Comparison of ENCODE assay signal across 9 mouse cellular contexts in genomic region chr8:70869199-70869571, GRCm38 (mm10). TPM values are rescaled to one million over a fixed set of nuclear protein-coding genes. Genes with fewer than 3 reads are reported as not detected.
DNase-seq lines count a peak whose midpoint lies in the region; ATAC-seq lines count a peak whose summit lies in the region.
"Had no signal": no experiment of that assay in that cellular context is flagged by ENCODE, and none has a peak within 500 bp of the region (broad histone marks: within the 10 kb centered on the region; RNA-seq: fewer than 3 reads in every experiment).

No protein-coding gene starts in this region.

- H3K4me2 ChIP-seq in heart, embryonic 15.5 days = peak overlapping the region; percentile 44
- H3K4me2 ChIP-seq in embryonic facial prominence, embryonic 13.5 days = peak overlapping the region; percentile 57
- peak overlapping the region; percentile 40 for H3K4me2 ChIP-seq in intestine, embryonic 14.5 days (ENCODE audit: low read length)
- H3K4me2 ChIP-seq in midbrain, embryonic 13.5 days (replicated peaks) = peak overlapping the region; percentile 38

- no peak overlapping the region for H3K27ac ChIP-seq in heart, embryonic 15.5 days
- peak overlapping the region; percentile 11; the same call in 1 of the 2 replicates for H3K27ac ChIP-seq in embryonic facial prominence, embryonic 13.5 days
- peak overlapping the region; percentile 29; the same call in 1 of the 2 replicates for H3K27ac ChIP-seq in intestine, embryonic 14.5 days (ENCODE audit: low read depth)
- H3K27ac ChIP-seq in midbrain, embryonic 13.5 days = peak overlapping the region; percentile 86

- no peak for DNase-seq in heart, postnatal 25 days (ENCODE audit: low spot score)
- peak; percentile 54 for DNase-seq in intestine, embryonic 14.5 days (ENCODE audit: low spot score)
- no peak for DNase-seq in left cerebral cortex, postnatal 4 days
- no peak for DNase-seq in B cell, adult 2 months

- intact Hi-C loops in heart, postnatal 25 days (cut with DNase I) = loop anchor here (1.0 kb wide), 1 partner anchor 25 kb away; no protein-coding TSS in a partner anchor
- intact Hi-C loops in left cerebral cortex, postnatal 4 days (cut with DNase I) = no loop called here

- H3K9ac ChIP-seq in heart, embryonic 15.5 days = peak overlapping the region; percentile 22; the same call in 1 of the 2 replicates
- H3K9ac ChIP-seq in embryonic facial prominence, embryonic 13.5 days = peak overlapping the region; percentile 51
- no peak overlapping the region for H3K9ac ChIP-seq in intestine, embryonic 14.5 days (ENCODE audit: low read length)
- peak overlapping the region; percentile 54 for H3K9ac ChIP-seq in midbrain, embryonic 13.5 days (replicated peaks)

- H3K4me3 ChIP-seq in heart, embryonic 15.5 days = 0 out of 2 replicates have a peak overlapping the region, but pooled peaks have one; percentile 14
- peak overlapping the region; percentile 31 for H3K4me3 ChIP-seq in embryonic facial prominence, embryonic 13.5 days
- H3K4me3 ChIP-seq in intestine, embryonic 14.5 days (ENCODE audit: low read depth, low read length) = no peak overlapping the region
- H3K4me3 ChIP-seq in midbrain, embryonic 13.5 days (replicated peaks) = peak overlapping the region; percentile 12; the same call in 1 of the 2 replicates

- 0 out of 2 replicates have a peak, but pooled peaks cover 9% of the 10 kb centered on the region for H3K27me3 ChIP-seq in heart, embryonic 15.5 days
- H3K27me3 ChIP-seq in embryonic facial prominence, embryonic 13.5 days = peaks cover 4% of the 10 kb centered on the region; the same call in 1 of the 2 replicates
- H3K27me3 ChIP-seq in intestine, embryonic 14.5 days (replicated peaks; ENCODE audit: control insufficient read depth, insufficient read depth, low read length) = peaks cover 4% of the 10 kb centered on the region; the same call in 1 of the 2 replicates
- no peaks in the 10 kb centered on the region for H3K27me3 ChIP-seq in midbrain, embryonic 13.5 days

- 34% methylated on average over 5 of the region's 5 CpGs for WGBS in heart, embryonic 15.5 days
- WGBS in embryonic facial prominence, embryonic 13.5 days = 34% methylated on average over 5 of the region's 5 CpGs
- 43% methylated on average over 5 of the region's 5 CpGs for WGBS in intestine, embryonic 14.5 days
- 32% methylated on average over 5 of the region's 5 CpGs for WGBS in midbrain, embryonic 13.5 days

- no peak for ATAC-seq in heart, embryonic 15.5 days (replicated peaks; ENCODE audit: insufficient number of reproducible peaks, insufficient read depth, low FRiP score, low read depth)
- ATAC-seq in embryonic facial prominence, embryonic 13.5 days (ENCODE audit: insufficient number of reproducible peaks, insufficient read depth, low FRiP score, low TSS enrichment, low read depth) = no peak
- no peak for ATAC-seq in intestine, embryonic 14.5 days (replicated peaks; ENCODE audit: low FRiP score, low TSS enrichment, low read depth)
- ATAC-seq in midbrain, embryonic 13.5 days = no peak
- no peak for ATAC-seq in inflammation-experienced regulatory T-cells, adult 6 months

- H3K9me3 ChIP-seq in heart, embryonic 15.5 days (replicated peaks) = no peaks in the 10 kb centered on the region
- H3K9me3 ChIP-seq in embryonic facial prominence, embryonic 13.5 days = no peaks in the 10 kb centered on the region
- H3K9me3 ChIP-seq in intestine, embryonic 14.5 days (ENCODE audit: control insufficient read depth, low read length) = no peaks in the 10 kb centered on the region
- H3K9me3 ChIP-seq in midbrain, embryonic 13.5 days = no peaks in the 10 kb centered on the region

- peaks cover 45% of the 10 kb centered on the region for H3K4me1 ChIP-seq in heart, embryonic 15.5 days (replicated peaks)
- peaks cover 45% of the 10 kb centered on the region for H3K4me1 ChIP-seq in embryonic facial prominence, embryonic 13.5 days
- H3K4me1 ChIP-seq in intestine, embryonic 14.5 days (replicated peaks; ENCODE audit: control insufficient read depth, insufficient read depth, low read length) = peaks cover 29% of the 10 kb centered on the region
- peaks cover 60% of the 10 kb centered on the region for H3K4me1 ChIP-seq in midbrain, embryonic 13.5 days (replicated peaks)

- H3K36me3 ChIP-seq in heart, embryonic 15.5 days = no peaks in the 10 kb centered on the region
- H3K36me3 ChIP-seq in embryonic facial prominence, embryonic 13.5 days = peaks cover 8% of the 10 kb centered on the region
- H3K36me3 ChIP-seq in intestine, embryonic 14.5 days (ENCODE audit: control insufficient read depth, insufficient read depth, low read length) = peaks cover 6% of the 10 kb centered on the region; the same call in 1 of the 2 replicates
- H3K36me3 ChIP-seq in midbrain, embryonic 13.5 days = peaks cover 10% of the 10 kb centered on the region

RNA-seq across cellular contexts. Expression of gene Ccdc124, which starts 4.5 kb away (rescaled TPM):
- 79.7 and 84.1 TPM in 2 replicates for polyA plus RNA-seq in heart, embryonic 15.5 days (2015; fragmentation: Nextera tagmentation; extraction: Ambion mirVana)
- 10 to 100 TPM; 46.6 to 47.7 TPM for total RNA-seq in heart, postnatal 25 days (2021)
- polyA plus RNA-seq in embryonic facial prominence, embryonic 13.5 days (2015; fragmentation: Nextera tagmentation; extraction: Ambion mirVana) = 108 and 124 TPM in 2 replicates
- polyA plus RNA-seq in intestine, embryonic 14.5 days (2014; fragmentation: Nextera tagmentation; extraction: Ambion mirVana) = 97.3 and 105 TPM in 2 replicates
- polyA plus RNA-seq in midbrain, embryonic 13.5 days (2015; fragmentation: Nextera tagmentation; extraction: Ambion mirVana) = 160 TPM in 2 replicates
- polyA plus RNA-seq in inflammation-experienced regulatory T-cells, adult 6 months (2017; shearing (Covaris generic)) = 100 to 1,000 TPM in 1 of 3 experiments, 10 to 100 TPM in 2; 54.2 to 120 (median 63.1) TPM
- 10 to 100 TPM; 86.2 to 89.3 TPM for total RNA-seq in left cerebral cortex, postnatal 4 days (2021)

RNA-seq across cellular contexts. Expression of gene Kcnn1, which starts 6.1 kb away (rescaled TPM):
- polyA plus RNA-seq in heart, embryonic 15.5 days (2015; fragmentation: Nextera tagmentation; extraction: Ambion mirVana) = 2.8 and 3.8 TPM in 2 replicates
- 1 to 10 TPM; 8.1 to 8.6 TPM for total RNA-seq in heart, postnatal 25 days (2021)
- 3.2 and 5.3 TPM in 2 replicates for polyA plus RNA-seq in embryonic facial prominence, embryonic 13.5 days (2015; fragmentation: Nextera tagmentation; extraction: Ambion mirVana)
- 1.6 and 2.1 TPM in 2 replicates for polyA plus RNA-seq in intestine, embryonic 14.5 days (2014; fragmentation: Nextera tagmentation; extraction: Ambion mirVana)
- 19.6 and 26.9 TPM in 2 replicates for polyA plus RNA-seq in midbrain, embryonic 13.5 days (2015; fragmentation: Nextera tagmentation; extraction: Ambion mirVana)
- polyA plus RNA-seq in inflammation-experienced regulatory T-cells, adult 6 months (2017; shearing (Covaris generic)) = not detected
- 10 to 100 TPM; 29.6 to 48.2 TPM for total RNA-seq in left cerebral cortex, postnatal 4 days (2021)

RNA-seq across cellular contexts. Expression of gene Slc5a5, which starts 23.4 kb away (rescaled TPM):
- 0.09 and 0.36 TPM in 2 replicates for polyA plus RNA-seq in heart, embryonic 15.5 days (2015; fragmentation: Nextera tagmentation; extraction: Ambion mirVana)
- not detected for total RNA-seq in heart, postnatal 25 days (2021)
- 0.18 and 0.32 TPM in 2 replicates for polyA plus RNA-seq in embryonic facial prominence, embryonic 13.5 days (2015; fragmentation: Nextera tagmentation; extraction: Ambion mirVana)
- 0.32 and 0.45 TPM in 2 replicates for polyA plus RNA-seq in intestine, embryonic 14.5 days (2014; fragmentation: Nextera tagmentation; extraction: Ambion mirVana)
- 0.67 and 0.73 TPM in 2 replicates for polyA plus RNA-seq in midbrain, embryonic 13.5 days (2015; fragmentation: Nextera tagmentation; extraction: Ambion mirVana)
- not detected for polyA plus RNA-seq in inflammation-experienced regulatory T-cells, adult 6 months (2017; shearing (Covaris generic))
- 1 to 10 TPM; 4.4 to 4.5 TPM for total RNA-seq in left cerebral cortex, postnatal 4 days (2021)
- total RNA-seq: adrenal gland, adult 18-20 months had no signal

RNA-seq across cellular contexts. Expression of gene Rpl18a, which starts 28.0 kb away (rescaled TPM):
- 2,542 and 2,612 TPM in 2 replicates for polyA plus RNA-seq in heart, embryonic 15.5 days (2015; fragmentation: Nextera tagmentation; extraction: Ambion mirVana)
- total RNA-seq in heart, postnatal 25 days (2021) = 100 to 1,000 TPM; 838 to 880 TPM
- 4,412 and 4,959 TPM in 2 replicates for polyA plus RNA-seq in embryonic facial prominence, embryonic 13.5 days (2015; fragmentation: Nextera tagmentation; extraction: Ambion mirVana)
- polyA plus RNA-seq in intestine, embryonic 14.5 days (2014; fragmentation: Nextera tagmentation; extraction: Ambion mirVana) = 6,009 and 6,086 TPM in 2 replicates
- 2,682 and 2,717 TPM in 2 replicates for polyA plus RNA-seq in midbrain, embryonic 13.5 days (2015; fragmentation: Nextera tagmentation; extraction: Ambion mirVana)
- polyA plus RNA-seq in inflammation-experienced regulatory T-cells, adult 6 months (2017; shearing (Covaris generic)) = over 10,000 TPM in 2 of 3 experiments, 1,000 to 10,000 TPM in 1; 6,080 to 11,053 (median 10,917) TPM
- 1,000 to 10,000 TPM in 1 of 2 experiments, 100 to 1,000 TPM in 1; 955 to 1,024 TPM for total RNA-seq in left cerebral cortex, postnatal 4 days (2021)

RNA-seq across cellular contexts. Expression of gene Arrdc2, which starts 29.7 kb away (rescaled TPM):
- 2.8 and 4.0 TPM in 2 replicates for polyA plus RNA-seq in heart, embryonic 15.5 days (2015; fragmentation: Nextera tagmentation; extraction: Ambion mirVana)
- total RNA-seq in heart, postnatal 25 days (2021) = 10 to 100 TPM in 1 of 2 experiments, 1 to 10 TPM in 1; 9.2 to 10.2 TPM
- 5.9 and 7.7 TPM in 2 replicates for polyA plus RNA-seq in embryonic facial prominence, embryonic 13.5 days (2015; fragmentation: Nextera tagmentation; extraction: Ambion mirVana)
- polyA plus RNA-seq in intestine, embryonic 14.5 days (2014; fragmentation: Nextera tagmentation; extraction: Ambion mirVana) = 7.3 and 7.9 TPM in 2 replicates
- polyA plus RNA-seq in midbrain, embryonic 13.5 days (2015; fragmentation: Nextera tagmentation; extraction: Ambion mirVana) = 7.7 and 10.5 TPM in 2 replicates
- polyA plus RNA-seq in inflammation-experienced regulatory T-cells, adult 6 months (2017; shearing (Covaris generic)) = 1 to 10 TPM; 1.9 to 7.8 (median 3.7) TPM
- 10 to 100 TPM; 13.0 to 14.9 TPM for total RNA-seq in left cerebral cortex, postnatal 4 days (2021)
